Comparison of ENCODE assay signal across 19 mouse cellular contexts in genomic region chr6:82133592-82133978, GRCm38 (mm10).
DNase-seq lines count a peak whose midpoint lies in the region; ATAC-seq and TF ChIP-seq lines count a peak whose summit lies in the region.
"Had no signal": no experiment of that assay in that cellular context is flagged by ENCODE, and none has a peak within 500 bp of the region (broad histone marks: within the 10 kb centered on the region; RNA-seq: fewer than 3 reads in every experiment).

No protein-coding gene starts in this region.

- no peak overlapping the region for H3K4me2 ChIP-seq in heart, embryonic 12.5 days
- H3K4me2 ChIP-seq in intestine, embryonic 16.5 days (ENCODE audit: low read depth, low read length) = no peak overlapping the region
- no peak overlapping the region for H3K4me2 ChIP-seq in intestine, embryonic 15.5 days (replicated peaks)
- H3K4me2 ChIP-seq in stomach, embryonic 14.5 days (replicated peaks; ENCODE audit: low read depth, low read length) = no peak overlapping the region
- H3K4me2 ChIP-seq in stomach, postnatal 0 days (replicated peaks; ENCODE audit: low read depth) = no peak overlapping the region
- H3K4me2 ChIP-seq: embryonic facial prominence, embryonic 15.5 days had no signal

- no peak overlapping the region for H3K27ac ChIP-seq in heart, embryonic 12.5 days (ENCODE audit: poor library complexity, severe bottlenecking)
- H3K27ac ChIP-seq in intestine, embryonic 16.5 days (ENCODE audit: low read length) = no peak overlapping the region
- no peak overlapping the region for H3K27ac ChIP-seq in intestine, embryonic 15.5 days
- 0 out of 2 replicates have a peak overlapping the region, but pooled peaks have one; percentile 27 for H3K27ac ChIP-seq in stomach, embryonic 14.5 days (ENCODE audit: low read length)
- no peak overlapping the region for H3K27ac ChIP-seq in stomach, postnatal 0 days (replicated peaks)
- H3K27ac ChIP-seq: embryonic facial prominence, embryonic 15.5 days; forebrain, embryonic 10.5 days had no signal

- TF ChIP-seq EP300 in stomach, postnatal 0 days (optimal IDR thresholded peaks at IDR 0.05) = no peak

- peak; percentile 23 for DNase-seq in heart, adult 11 months
- DNase-seq in stomach, postnatal 0 days (ENCODE audit: low spot score) = no peak
- DNase-seq in gastrocnemius, postnatal 25 days = no peak
- DNase-seq: adrenal gland, postnatal 10 days; cerebellum, adult 11 months; cerebellum, adult 8-10 months; cerebellum, postnatal 14 days; embryo, embryonic 11 days; gastrocnemius, postnatal 14 days; heart, postnatal 10 days; heart, postnatal 4 days had no signal

- no peaks in the 10 kb centered on the region for H3K36me3 ChIP-seq in heart, embryonic 12.5 days
- H3K36me3 ChIP-seq in intestine, embryonic 16.5 days (ENCODE audit: control insufficient read depth, insufficient read depth, low read length) = no peaks in the 10 kb centered on the region
- H3K36me3 ChIP-seq in intestine, embryonic 15.5 days = no peaks in the 10 kb centered on the region
- H3K36me3 ChIP-seq in stomach, embryonic 14.5 days (ENCODE audit: control insufficient read depth, insufficient read depth, low read length) = no peaks in the 10 kb centered on the region
- no peaks in the 10 kb centered on the region for H3K36me3 ChIP-seq in stomach, postnatal 0 days (ENCODE audit: control insufficient read depth, insufficient read depth, low read length)
- H3K36me3 ChIP-seq: embryonic facial prominence, embryonic 15.5 days; forebrain, embryonic 10.5 days had no signal

- no peak for TF ChIP-seq CTCF in stomach, postnatal 0 days (IDR thresholded peaks at IDR 0.05; ENCODE audit: low read depth)

- WGBS in heart, embryonic 12.5 days = 83% methylated on average over 7 of the region's 7 CpGs
- WGBS in intestine, embryonic 16.5 days = 25% methylated on average over 7 of the region's 7 CpGs
- WGBS in intestine, embryonic 15.5 days = 21% methylated on average over 7 of the region's 7 CpGs
- WGBS in stomach, embryonic 14.5 days = 29% methylated on average over 7 of the region's 7 CpGs
- 39% methylated on average over 7 of the region's 7 CpGs for WGBS in stomach, postnatal 0 days

- H3K9ac ChIP-seq in heart, embryonic 12.5 days = no peak overlapping the region
- no peak overlapping the region for H3K9ac ChIP-seq in intestine, embryonic 16.5 days (ENCODE audit: low read depth, low read length)
- H3K9ac ChIP-seq in intestine, embryonic 15.5 days = no peak overlapping the region
- H3K9ac ChIP-seq in stomach, embryonic 14.5 days (replicated peaks; ENCODE audit: low read depth, low read length) = no peak overlapping the region
- H3K9ac ChIP-seq in stomach, postnatal 0 days (ENCODE audit: low read length) = no peak overlapping the region
- H3K9ac ChIP-seq: embryonic facial prominence, embryonic 15.5 days had no signal

- no peaks in the 10 kb centered on the region for H3K9me3 ChIP-seq in heart, embryonic 12.5 days (replicated peaks)
- H3K9me3 ChIP-seq in intestine, embryonic 16.5 days (ENCODE audit: control insufficient read depth, low read length) = no peaks in the 10 kb centered on the region
- H3K9me3 ChIP-seq in intestine, embryonic 15.5 days = no peaks in the 10 kb centered on the region
- H3K9me3 ChIP-seq in stomach, embryonic 14.5 days (ENCODE audit: control insufficient read depth, low read depth, low read length) = no peaks in the 10 kb centered on the region
- no peaks in the 10 kb centered on the region for H3K9me3 ChIP-seq in stomach, postnatal 0 days (ENCODE audit: control insufficient read depth, low read length)
- H3K9me3 ChIP-seq: embryonic facial prominence, embryonic 15.5 days; forebrain, embryonic 10.5 days had no signal

- H3K4me3 ChIP-seq in heart, embryonic 12.5 days = no peak overlapping the region
- H3K4me3 ChIP-seq in intestine, embryonic 16.5 days (ENCODE audit: low read length) = no peak overlapping the region
- H3K4me3 ChIP-seq in intestine, embryonic 15.5 days (replicated peaks) = no peak overlapping the region
- H3K4me3 ChIP-seq in stomach, embryonic 14.5 days (ENCODE audit: low read depth, low read length) = no peak overlapping the region
- no peak overlapping the region for H3K4me3 ChIP-seq in stomach, postnatal 0 days (ENCODE audit: low read depth, low read length)
- H3K4me3 ChIP-seq: embryonic facial prominence, embryonic 15.5 days; erythroblast, embryonic 14.5 days; forebrain, embryonic 10.5 days had no signal

- no peak for ATAC-seq in heart, embryonic 12.5 days (ENCODE audit: insufficient number of reproducible peaks, low FRiP score)
- ATAC-seq in intestine, embryonic 16.5 days = peak; percentile 14
- ATAC-seq in intestine, embryonic 15.5 days = no peak; the same call in 1 of the 2 replicates
- no peak for ATAC-seq in stomach, embryonic 14.5 days (ENCODE audit: insufficient number of reproducible peaks, insufficient read depth, low FRiP score, low read depth)
- no peak for ATAC-seq in stomach, postnatal 0 days (ENCODE audit: low FRiP score, low TSS enrichment)
- ATAC-seq: forebrain, embryonic 16.5 days had no signal

- no peaks in the 10 kb centered on the region for H3K27me3 ChIP-seq in heart, embryonic 12.5 days (replicated peaks)
- H3K27me3 ChIP-seq in intestine, embryonic 16.5 days (replicated peaks; ENCODE audit: control insufficient read depth, insufficient read depth, low read length) = no peaks in the 10 kb centered on the region
- H3K27me3 ChIP-seq in intestine, embryonic 15.5 days (replicated peaks) = no peaks in the 10 kb centered on the region
- no peaks in the 10 kb centered on the region for H3K27me3 ChIP-seq in stomach, embryonic 14.5 days (ENCODE audit: control insufficient read depth, insufficient read depth, low read length)
- no peaks in the 10 kb centered on the region for H3K27me3 ChIP-seq in stomach, postnatal 0 days (ENCODE audit: control insufficient read depth, insufficient read depth, low read length)
- H3K27me3 ChIP-seq: embryonic facial prominence, embryonic 15.5 days had no signal

- peaks cover 13% of the 10 kb centered on the region for H3K4me1 ChIP-seq in heart, embryonic 12.5 days (replicated peaks)
- H3K4me1 ChIP-seq in intestine, embryonic 16.5 days (ENCODE audit: control insufficient read depth, insufficient read depth, low read length) = peaks cover 9% of the 10 kb centered on the region; the same call in 1 of the 2 replicates
- peaks cover 3% of the 10 kb centered on the region; the same call in 1 of the 2 replicates for H3K4me1 ChIP-seq in intestine, embryonic 15.5 days (replicated peaks)
- peaks cover 8% of the 10 kb centered on the region for H3K4me1 ChIP-seq in stomach, embryonic 14.5 days (ENCODE audit: control insufficient read depth, insufficient read depth, low read length)
- no peaks in the 10 kb centered on the region for H3K4me1 ChIP-seq in stomach, postnatal 0 days (replicated peaks; ENCODE audit: control insufficient read depth, insufficient read depth)
- H3K4me1 ChIP-seq: embryonic facial prominence, embryonic 15.5 days; forebrain, embryonic 10.5 days had no signal
